ENCODE assay signal across 22 mouse cellular contexts in the genomic region with DNA sequence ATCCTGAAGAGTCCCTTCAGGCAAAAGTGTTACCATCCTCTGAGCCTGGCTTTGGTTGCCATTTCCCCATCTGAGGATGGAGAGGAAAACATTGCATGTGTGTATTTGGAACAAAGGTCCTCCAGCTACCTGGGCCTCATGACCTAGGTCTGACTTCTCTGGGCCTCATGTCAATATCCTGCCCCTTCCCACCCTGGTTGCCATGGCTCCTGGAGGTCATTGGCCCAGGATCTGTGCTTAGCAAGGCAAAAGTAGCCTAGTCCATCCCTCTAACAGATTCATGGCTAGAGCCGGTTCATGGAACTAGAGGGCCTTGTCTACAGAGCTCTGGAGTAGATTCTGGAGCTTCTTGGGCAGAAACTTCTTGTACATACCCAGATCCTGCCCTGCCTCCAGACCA. TPM values are rescaled to one million over a fixed set of nuclear protein-coding genes. Genes with fewer than 3 reads are reported as not detected.
DNase-seq lines count a peak whose midpoint lies in the region; ATAC-seq lines count a peak whose summit lies in the region.
"Had no signal": no experiment of that assay in that cellular context is flagged by ENCODE, and none has a peak within 500 bp of the region (broad histone marks: within the 10 kb centered on the region; RNA-seq: fewer than 3 reads in every experiment).

No protein-coding gene starts in this region.

- DNase-seq in kidney, adult 8-10 months: peak; percentile 44 to 67
- no peak for DNase-seq in kidney, postnatal 10 days
- peak; percentile 47 for DNase-seq in liver
- no peak for DNase-seq in retina, embryonic 14.5 days (ENCODE audit: low spot score)
- no peak for DNase-seq in layer of hippocampus, postnatal 25 days (ENCODE audit: extremely low spot score in 1 of 2, low spot score in 1 of 2)
- no peak for DNase-seq in embryonic facial prominence, embryonic 10.5 days (ENCODE audit: low spot score)
- DNase-seq: adrenal gland, postnatal 36 days; B cell, adult 2 months; cerebellum, adult 11-12 months; cerebellum, postnatal 25 days; embryo, embryonic 11 days; forebrain, postnatal 0 days; gastrocnemius, postnatal 36 days; lung, adult 2 months; thymus, postnatal 4 days had no signal

- no peak overlapping the region for H3K9ac ChIP-seq in liver, embryonic 16.5 days (ENCODE audit: low read depth, low read length)
- H3K9ac ChIP-seq: forebrain, postnatal 0 days had no signal

- 63% methylated on average over 1 of the region's 1 CpGs for WGBS in liver, embryonic 16.5 days (ENCODE audit: insufficient replicate concordance)
- WGBS in embryonic facial prominence, embryonic 10.5 days: 90% methylated on average over 1 of the region's 1 CpGs

- H3K27ac ChIP-seq in liver, embryonic 16.5 days (ENCODE audit: low read length): peak overlapping the region; percentile 34
- H3K27ac ChIP-seq in embryonic facial prominence, embryonic 10.5 days (replicated peaks): no peak overlapping the region
- H3K27ac ChIP-seq: forebrain, embryonic 10.5 days; hindbrain, embryonic 10.5 days; left cerebral cortex, adult 2 months; limb, embryonic 10.5 days had no signal

- H3K36me3 ChIP-seq in liver, embryonic 16.5 days (ENCODE audit: control insufficient read depth, insufficient read depth): no peaks in the 10 kb centered on the region
- H3K36me3 ChIP-seq in embryonic facial prominence, embryonic 10.5 days (replicated peaks): no peaks in the 10 kb centered on the region
- H3K36me3 ChIP-seq: forebrain, embryonic 10.5 days; hindbrain, embryonic 10.5 days; limb, embryonic 10.5 days; midbrain, embryonic 10.5 days had no signal

- no peaks in the 10 kb centered on the region for H3K9me3 ChIP-seq in liver, embryonic 16.5 days (replicated peaks; ENCODE audit: control insufficient read depth, low read length)
- no peaks in the 10 kb centered on the region for H3K9me3 ChIP-seq in embryonic facial prominence, embryonic 10.5 days
- H3K9me3 ChIP-seq: forebrain, embryonic 10.5 days; hindbrain, embryonic 10.5 days; limb, embryonic 10.5 days; midbrain, embryonic 10.5 days had no signal

- no peak overlapping the region for H3K4me3 ChIP-seq in liver, embryonic 16.5 days (ENCODE audit: low read depth, low read length)
- no peak overlapping the region for H3K4me3 ChIP-seq in embryonic facial prominence, embryonic 10.5 days
- H3K4me3 ChIP-seq: forebrain, embryonic 10.5 days; hindbrain, embryonic 10.5 days; left cerebral cortex, adult 2 months; limb, embryonic 10.5 days; midbrain, embryonic 10.5 days had no signal

- H3K27me3 ChIP-seq in liver, embryonic 16.5 days (ENCODE audit: control insufficient read depth, insufficient read depth, low read depth, low read length): no peaks in the 10 kb centered on the region
- no peaks in the 10 kb centered on the region for H3K27me3 ChIP-seq in embryonic facial prominence, embryonic 10.5 days (replicated peaks; ENCODE audit: low read depth, poor library complexity, severe bottlenecking)

- peak; percentile 58 for ATAC-seq in liver, embryonic 16.5 days (ENCODE audit: low read depth)
- ATAC-seq: forebrain, postnatal 0 days had no signal

- peaks cover 57% of the 10 kb centered on the region for H3K4me1 ChIP-seq in liver, embryonic 16.5 days (ENCODE audit: control insufficient read depth, low read depth, low read length)
- H3K4me1 ChIP-seq in embryonic facial prominence, embryonic 10.5 days: 0 out of 2 replicates have a peak, but pooled peaks cover 3% of the 10 kb centered on the region
- H3K4me1 ChIP-seq: midbrain, embryonic 10.5 days had no signal

- no peak overlapping the region for H3K4me2 ChIP-seq in liver, embryonic 16.5 days (ENCODE audit: low read depth, low read length)

RNA-seq across cellular contexts. Expression of a gene that starts 12.3 kb away (rescaled TPM):
- 45.0 and 50.6 TPM in 2 replicates for polyA plus RNA-seq in liver, embryonic 16.5 days (2015; fragmentation: Nextera tagmentation; extraction: Ambion mirVana)
- 100 to 1,000 TPM; 101 to 103 TPM for total RNA-seq in layer of hippocampus, postnatal 25 days (2021)
- polyA plus RNA-seq in embryonic facial prominence, embryonic 10.5 days (2016; fragmentation: Nextera tagmentation; extraction: Ambion mirVana): 32.9 and 38.2 TPM in 2 replicates

RNA-seq across cellular contexts. Expression of a gene that starts 38.7 kb away (rescaled TPM):
- polyA plus RNA-seq in liver, embryonic 16.5 days (2015; fragmentation: Nextera tagmentation; extraction: Ambion mirVana): 0.37 and 0.39 TPM in 2 replicates
- total RNA-seq in layer of hippocampus, postnatal 25 days (2021): under 1 TPM in 1 of 2 experiments, not detected in 1; 0.87 TPM
- 0.30 and 0.51 TPM in 2 replicates for polyA plus RNA-seq in embryonic facial prominence, embryonic 10.5 days (2016; fragmentation: Nextera tagmentation; extraction: Ambion mirVana)
- total RNA-seq: gastrocnemius, postnatal 36 days; left cerebral cortex, adult 2 months; midbrain, postnatal 0 days had no signal

RNA-seq across cellular contexts. Expression of a gene that starts 44.3 kb away (rescaled TPM):
- 1.4 and 1.6 TPM in 2 replicates for polyA plus RNA-seq in liver, embryonic 16.5 days (2015; fragmentation: Nextera tagmentation; extraction: Ambion mirVana)
- 1 to 10 TPM; 2.0 to 2.3 TPM for total RNA-seq in layer of hippocampus, postnatal 25 days (2021)
- 23.0 and 24.1 TPM in 2 replicates for polyA plus RNA-seq in embryonic facial prominence, embryonic 10.5 days (2016; fragmentation: Nextera tagmentation; extraction: Ambion mirVana)

RNA-seq across cellular contexts. Expression of a gene that starts 55.3 kb away (rescaled TPM):
- 8.3 and 9.1 TPM in 2 replicates for polyA plus RNA-seq in liver, embryonic 16.5 days (2015; fragmentation: Nextera tagmentation; extraction: Ambion mirVana)
- total RNA-seq in layer of hippocampus, postnatal 25 days (2021): under 1 TPM; 0.21 to 0.22 TPM
- polyA plus RNA-seq in embryonic facial prominence, embryonic 10.5 days (2016; fragmentation: Nextera tagmentation; extraction: Ambion mirVana): 3.1 and 3.5 TPM in 2 replicates

Comparison
In these comparisons a context has a peak if more than half of its experiments do, and no peak if none do; other contexts are left out.
1. DNase-seq: peak in kidney, adult 8-10 months (2 of 2) and liver (single experiment); none in kidney, postnatal 10 days (single experiment), retina, embryonic 14.5 days (single experiment), layer of hippocampus, postnatal 25 days (0 of 2) and embryonic facial prominence, embryonic 10.5 days (single experiment).